Mouse (Mus musculus) cortical plate, adult 2 months (tissue): ENCODE data around the gene Acer3.

ENCODE experiments used
- CTCF ChIP-seq: fragments of 200-500 bp; IDR thresholded peaks from 2 replicates; pipeline ENCODE4 v1.5.1; 2011; ENCODE audit warnings: mild to moderate bottlenecking, control low read depth, low read length; ENCODE audit not compliant: insufficient read depth; ENCODE audit errors: extremely low read depth
- POLR2A ChIP-seq: fragments of 200-500 bp; IDR thresholded peaks from 2 replicates; pipeline ENCODE4 v1.6.1; 2011; ENCODE audit warnings: mild to moderate bottlenecking, low read length, control low read depth; ENCODE audit not compliant: insufficient read depth; ENCODE audit errors: extremely low read depth

DNA sequence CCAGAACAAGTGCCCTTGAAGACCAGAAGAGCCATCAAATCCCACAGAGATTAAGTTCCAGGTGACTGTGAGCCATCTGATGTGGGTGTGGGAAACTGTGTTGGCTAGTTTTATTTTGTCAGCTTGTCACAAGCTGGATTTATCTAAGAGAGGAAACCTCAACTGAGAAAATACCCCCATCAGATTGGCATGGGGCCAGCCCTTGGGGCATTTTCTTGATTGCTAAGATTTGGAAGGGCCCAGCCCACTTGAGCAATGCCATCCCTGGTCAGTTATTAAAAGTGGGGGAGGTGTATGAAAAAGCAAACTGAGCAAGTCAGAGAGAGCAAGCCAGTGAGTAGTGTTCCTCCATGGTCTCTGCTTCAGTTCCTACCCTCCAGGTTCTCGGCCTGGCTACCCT, 3.2 kb upstream of the Acer3 start:
- TF ChIP-seq CTCF (no peak), POLR2A (no peak)
